Mouse (Mus musculus): ENCODE results near the gene Saa2.

DNA sequence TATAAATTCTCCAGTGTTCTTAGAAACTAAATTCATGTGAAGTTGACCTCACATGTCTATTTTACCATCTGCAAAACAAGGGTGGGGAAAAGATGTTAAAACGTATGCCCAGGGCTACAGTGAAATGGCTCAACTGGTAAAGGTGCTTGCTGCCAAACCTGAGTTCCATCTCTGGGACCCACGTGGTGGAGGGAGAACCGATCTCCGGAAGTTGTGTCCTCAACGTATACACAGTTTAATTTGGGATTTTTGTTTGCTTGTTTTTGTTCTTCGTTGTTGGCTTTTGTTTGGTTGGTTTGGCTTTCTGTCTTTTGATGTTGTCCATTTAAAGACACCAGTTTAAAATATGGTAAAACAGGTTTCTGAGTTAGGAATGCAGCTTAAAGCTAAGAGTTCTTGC is 45.2 kb downstream of the Saa2 start:
- TF ChIP-seq CTCF (IDR thresholded peaks at IDR 0.05; ENCODE audit: low read depth): no peak
- no peak for TF ChIP-seq EP300 (IDR thresholded peaks at IDR 0.05; ENCODE audit: low read depth)

All from liver, postnatal 0 days (tissue).